Mouse (Mus musculus): ENCODE results near the gene Smc5. TPM values are rescaled to one million over a fixed set of nuclear protein-coding genes. Genes with fewer than 3 reads are reported as not detected.

Gene Smc5
- total RNA-seq (2017) = 49.3 and 50.8 TPM in 2 replicates

GRCm38 (mm10) chr19:23273355-23274053, at the start of gene Smc5:
Smc5 (minus strand) TSS chr19:23273897.
- ATAC-seq (ENCODE audit: extremely low read depth, insufficient number of reproducible peaks, low FRiP score, poor library complexity, severe bottlenecking) = peak; percentile 74

GRCm38 (mm10) chr19:23323107-23323506, 49.4 kb upstream of the Smc5 start:
- ATAC-seq (ENCODE audit: extremely low read depth, insufficient number of reproducible peaks, low FRiP score, poor library complexity, severe bottlenecking) = peak; percentile 98

GRCm38 (mm10) chr19:23317989-23318358, 44.3 kb upstream of the Smc5 start:
- no peak for ATAC-seq (ENCODE audit: extremely low read depth, insufficient number of reproducible peaks, low FRiP score, poor library complexity, severe bottlenecking)

GRCm38 (mm10) chr19:23317295-23317988, 43.7 kb upstream of the Smc5 start:
- ATAC-seq (ENCODE audit: extremely low read depth, insufficient number of reproducible peaks, low FRiP score, poor library complexity, severe bottlenecking) = no peak

- ATAC-seq (ENCODE audit: extremely low read depth, insufficient number of reproducible peaks, low FRiP score, poor library complexity, severe bottlenecking) = no peak
Observed at GRCm38 (mm10) chr19:23316851-23317250, 43.2 kb upstream of the Smc5 start.

GRCm38 (mm10) chr19:23309979-23310378, 36.3 kb upstream of the Smc5 start:
- no peak for ATAC-seq (ENCODE audit: extremely low read depth, insufficient number of reproducible peaks, low FRiP score, poor library complexity, severe bottlenecking)

GRCm38 (mm10) chr19:23306671-23307070, 33.0 kb upstream of the Smc5 start:
- no peak for ATAC-seq (ENCODE audit: extremely low read depth, insufficient number of reproducible peaks, low FRiP score, poor library complexity, severe bottlenecking)

GRCm38 (mm10) chr19:23299987-23300386, 26.3 kb upstream of the Smc5 start:
- no peak for ATAC-seq (ENCODE audit: extremely low read depth, insufficient number of reproducible peaks, low FRiP score, poor library complexity, severe bottlenecking)

- ATAC-seq (ENCODE audit: extremely low read depth, insufficient number of reproducible peaks, low FRiP score, poor library complexity, severe bottlenecking) = no peak
Observed at GRCm38 (mm10) chr19:23298917-23299316, 25.2 kb upstream of the Smc5 start.

GRCm38 (mm10) chr19:23297191-23297590, 23.5 kb upstream of the Smc5 start:
- no peak for ATAC-seq (ENCODE audit: extremely low read depth, insufficient number of reproducible peaks, low FRiP score, poor library complexity, severe bottlenecking)

GRCm38 (mm10) chr19:23289251-23289650, 15.6 kb upstream of the Smc5 start:
- no peak for ATAC-seq (ENCODE audit: extremely low read depth, insufficient number of reproducible peaks, low FRiP score, poor library complexity, severe bottlenecking)

- ATAC-seq (ENCODE audit: extremely low read depth, insufficient number of reproducible peaks, low FRiP score, poor library complexity, severe bottlenecking) = no peak
Observed at GRCm38 (mm10) chr19:23281911-23282660, 8.4 kb upstream of the Smc5 start.

- no peak for ATAC-seq (ENCODE audit: extremely low read depth, insufficient number of reproducible peaks, low FRiP score, poor library complexity, severe bottlenecking)
Observed at GRCm38 (mm10) chr19:23274054-23274724, 492 bp upstream of the Smc5 start.

GRCm38 (mm10) chr19:23256771-23257170, 16.9 kb downstream of the Smc5 start:
- no peak for ATAC-seq (ENCODE audit: extremely low read depth, insufficient number of reproducible peaks, low FRiP score, poor library complexity, severe bottlenecking)

- peak; percentile 97 for ATAC-seq (ENCODE audit: extremely low read depth, insufficient number of reproducible peaks, low FRiP score, poor library complexity, severe bottlenecking)
Observed at GRCm38 (mm10) chr19:23246473-23246872, 27.2 kb downstream of the Smc5 start.

GRCm38 (mm10) chr19:23225065-23225464, 48.6 kb downstream of the Smc5 start:
- no peak for ATAC-seq (ENCODE audit: extremely low read depth, insufficient number of reproducible peaks, low FRiP score, poor library complexity, severe bottlenecking)

GRCm38 (mm10) chr19:23214326-23214725, 59.4 kb downstream of the Smc5 start:
- no peak for ATAC-seq (ENCODE audit: extremely low read depth, insufficient number of reproducible peaks, low FRiP score, poor library complexity, severe bottlenecking)

- ATAC-seq (ENCODE audit: extremely low read depth, insufficient number of reproducible peaks, low FRiP score, poor library complexity, severe bottlenecking) = no peak
Observed at GRCm38 (mm10) chr19:23211325-23211724, 62.4 kb downstream of the Smc5 start.

- ATAC-seq (ENCODE audit: extremely low read depth, insufficient number of reproducible peaks, low FRiP score, poor library complexity, severe bottlenecking) = no peak
Observed at GRCm38 (mm10) chr19:23203505-23204053, 70.1 kb downstream of the Smc5 start.

Measured in neutrophil, adult 5-6 weeks (primary cell).